Mouse (Mus musculus): Measurements from ENCODE around the gene Trpv5. TPM values are rescaled to one million over a fixed set of nuclear protein-coding genes. Genes with fewer than 3 reads are reported as not detected.

Gene Trpv5
- polyA plus RNA-seq, 1 experiment from 2014 or later: not detected

- Histone ChIP-seq H3K27ac (ENCODE audit: low read depth, low read length) (no peak within 1 kb of the TSS), H3K9me3 (ENCODE audit: control insufficient read depth, low read length) (no peaks in the 10 kb centered on the region), H3K9ac (ENCODE audit: low read depth, low read length) (no peak within 1 kb of the TSS), H3K4me3 (ENCODE audit: low read depth, low read length) (no peak within 1 kb of the TSS), H3K4me2 (replicated peaks; ENCODE audit: low read depth, low read length) (no peak within 1 kb of the TSS), H3K4me1 (replicated peaks; ENCODE audit: control insufficient read depth, insufficient read depth, low read length) (no peaks in the 10 kb centered on the region), H3K27me3 (ENCODE audit: control insufficient read depth, insufficient read depth, low read length) (no peaks in the 10 kb centered on the region), H3K36me3 (ENCODE audit: control insufficient read depth, insufficient read depth, low read length) (no peaks in the 10 kb centered on the region)
- 22% methylated on average over 5 of the region's 5 CpGs for WGBS
- DNase-seq (ENCODE audit: low spot score) (no peak), ATAC-seq (ENCODE audit: low FRiP score) (no peak)
Observed at GRCm38 (mm10) chr6:41636178-41636577, 44.4 kb downstream of the Trpv5 start, which contains the start of gene Trpv6. Gene Trpv6, minus strand, starts transcription at chr6:41636405.

- H3K9ac ChIP-seq (ENCODE audit: low read depth, low read length): no peak overlapping the region
- ATAC-seq (ENCODE audit: low FRiP score) (no peak), DNase-seq (ENCODE audit: low spot score) (no peak)
- WGBS: 50% methylated on average over 1 of the region's 1 CpGs
- H3K4me1 ChIP-seq (replicated peaks; ENCODE audit: control insufficient read depth, insufficient read depth, low read length): no peaks in the 10 kb centered on the region
- no peaks in the 10 kb centered on the region for H3K36me3 ChIP-seq (ENCODE audit: control insufficient read depth, insufficient read depth, low read length)
- H3K4me3 ChIP-seq (ENCODE audit: low read depth, low read length): no peak overlapping the region
- no peaks in the 10 kb centered on the region for H3K9me3 ChIP-seq (ENCODE audit: control insufficient read depth, low read length)
- no peaks in the 10 kb centered on the region for H3K27me3 ChIP-seq (ENCODE audit: control insufficient read depth, insufficient read depth, low read length)
- H3K27ac ChIP-seq (ENCODE audit: low read depth, low read length): no peak overlapping the region
- H3K4me2 ChIP-seq (replicated peaks; ENCODE audit: low read depth, low read length): no peak overlapping the region
Observed at GRCm38 (mm10) chr6:41635211-41635610, 45.4 kb downstream of the Trpv5 start.

GRCm38 (mm10) chr6:41631549-41631948, 49.0 kb downstream of the Trpv5 start:
- no peaks in the 10 kb centered on the region for H3K9me3 ChIP-seq (ENCODE audit: control insufficient read depth, low read length)
- H3K9ac ChIP-seq (ENCODE audit: low read depth, low read length): no peak overlapping the region
- H3K4me2 ChIP-seq (replicated peaks; ENCODE audit: low read depth, low read length): no peak overlapping the region
- no peak overlapping the region for H3K4me3 ChIP-seq (ENCODE audit: low read depth, low read length)
- ATAC-seq (ENCODE audit: low FRiP score) (no peak), DNase-seq (ENCODE audit: low spot score) (no peak)
- no peak overlapping the region for H3K27ac ChIP-seq (ENCODE audit: low read depth, low read length)
- WGBS: 84% methylated on average over 4 of the region's 4 CpGs
- no peaks in the 10 kb centered on the region for H3K27me3 ChIP-seq (ENCODE audit: control insufficient read depth, insufficient read depth, low read length)
- H3K4me1 ChIP-seq (replicated peaks; ENCODE audit: control insufficient read depth, insufficient read depth, low read length): no peaks in the 10 kb centered on the region
- no peaks in the 10 kb centered on the region for H3K36me3 ChIP-seq (ENCODE audit: control insufficient read depth, insufficient read depth, low read length)

- no peaks in the 10 kb centered on the region for H3K9me3 ChIP-seq (ENCODE audit: control insufficient read depth, low read length)
- no peak for DNase-seq (ENCODE audit: low spot score)
- no peak overlapping the region for H3K4me3 ChIP-seq (ENCODE audit: low read depth, low read length)
- no peak overlapping the region for H3K9ac ChIP-seq (ENCODE audit: low read depth, low read length)
- no peaks in the 10 kb centered on the region for H3K36me3 ChIP-seq (ENCODE audit: control insufficient read depth, insufficient read depth, low read length)
- H3K27me3 ChIP-seq (ENCODE audit: control insufficient read depth, insufficient read depth, low read length): no peaks in the 10 kb centered on the region
- no peak overlapping the region for H3K4me2 ChIP-seq (replicated peaks; ENCODE audit: low read depth, low read length)
- no peaks in the 10 kb centered on the region for H3K4me1 ChIP-seq (replicated peaks; ENCODE audit: control insufficient read depth, insufficient read depth, low read length)
- ATAC-seq (ENCODE audit: low FRiP score): no peak
- H3K27ac ChIP-seq (ENCODE audit: low read depth, low read length): no peak overlapping the region
- WGBS: 77% methylated on average over 2 of the region's 2 CpGs
Observed at GRCm38 (mm10) chr6:41630791-41631190, 49.8 kb downstream of the Trpv5 start.

- no peak for ATAC-seq (ENCODE audit: low FRiP score)
- no peak for DNase-seq (ENCODE audit: low spot score)
- Histone ChIP-seq H3K27ac (ENCODE audit: low read depth, low read length) (no peak overlapping the region), H3K36me3 (ENCODE audit: control insufficient read depth, insufficient read depth, low read length) (no peaks in the 10 kb centered on the region), H3K4me2 (replicated peaks; ENCODE audit: low read depth, low read length) (no peak overlapping the region), H3K4me3 (ENCODE audit: low read depth, low read length) (no peak overlapping the region), H3K4me1 (replicated peaks; ENCODE audit: control insufficient read depth, insufficient read depth, low read length) (no peaks in the 10 kb centered on the region), H3K27me3 (ENCODE audit: control insufficient read depth, insufficient read depth, low read length) (no peaks in the 10 kb centered on the region), H3K9ac (ENCODE audit: low read depth, low read length) (no peak overlapping the region), H3K9me3 (ENCODE audit: control insufficient read depth, low read length) (no peaks in the 10 kb centered on the region)
- WGBS: 79% methylated on average over 1 of the region's 1 CpGs
Observed at GRCm38 (mm10) chr6:41628180-41628579, 52.4 kb downstream of the Trpv5 start.

- 63% methylated on average over 9 of the region's 9 CpGs for WGBS
- ATAC-seq (ENCODE audit: low FRiP score) (no peak), DNase-seq (ENCODE audit: low spot score) (peak; percentile 17)
- Histone ChIP-seq H3K4me3 (ENCODE audit: low read depth, low read length) (no peak overlapping the region), H3K36me3 (ENCODE audit: control insufficient read depth, insufficient read depth, low read length) (no peaks in the 10 kb centered on the region), H3K27me3 (ENCODE audit: control insufficient read depth, insufficient read depth, low read length) (no peaks in the 10 kb centered on the region), H3K9ac (ENCODE audit: low read depth, low read length) (no peak overlapping the region), H3K27ac (ENCODE audit: low read depth, low read length) (no peak overlapping the region), H3K4me1 (replicated peaks; ENCODE audit: control insufficient read depth, insufficient read depth, low read length) (no peaks in the 10 kb centered on the region), H3K9me3 (ENCODE audit: control insufficient read depth, low read length) (no peaks in the 10 kb centered on the region), H3K4me2 (replicated peaks; ENCODE audit: low read depth, low read length) (no peak overlapping the region)
Observed at GRCm38 (mm10) chr6:41622661-41623060, 57.9 kb downstream of the Trpv5 start.

- ATAC-seq (ENCODE audit: low FRiP score): no peak
- Histone ChIP-seq H3K4me1 (replicated peaks; ENCODE audit: control insufficient read depth, insufficient read depth, low read length) (no peaks in the 10 kb centered on the region), H3K36me3 (ENCODE audit: control insufficient read depth, insufficient read depth, low read length) (no peaks in the 10 kb centered on the region), H3K27ac (ENCODE audit: low read depth, low read length) (no peak overlapping the region), H3K9ac (ENCODE audit: low read depth, low read length) (no peak overlapping the region), H3K4me3 (ENCODE audit: low read depth, low read length) (no peak overlapping the region), H3K4me2 (replicated peaks; ENCODE audit: low read depth, low read length) (no peak overlapping the region), H3K27me3 (ENCODE audit: control insufficient read depth, insufficient read depth, low read length) (no peaks in the 10 kb centered on the region), H3K9me3 (ENCODE audit: control insufficient read depth, low read length) (no peaks in the 10 kb centered on the region)
- no peak for DNase-seq (ENCODE audit: low spot score)
- WGBS: 90% methylated on average over 12 of the region's 12 CpGs
Observed at GRCm38 (mm10) chr6:41621241-41621990, 59.2 kb downstream of the Trpv5 start.

GRCm38 (mm10) chr6:41620173-41620798, 60.3 kb downstream of the Trpv5 start:
- ATAC-seq (ENCODE audit: low FRiP score): no peak
- Histone ChIP-seq H3K4me1 (replicated peaks; ENCODE audit: control insufficient read depth, insufficient read depth, low read length) (no peaks in the 10 kb centered on the region), H3K36me3 (ENCODE audit: control insufficient read depth, insufficient read depth, low read length) (no peaks in the 10 kb centered on the region), H3K9me3 (ENCODE audit: control insufficient read depth, low read length) (no peaks in the 10 kb centered on the region), H3K27ac (ENCODE audit: low read depth, low read length) (no peak overlapping the region), H3K9ac (ENCODE audit: low read depth, low read length) (no peak overlapping the region), H3K4me2 (replicated peaks; ENCODE audit: low read depth, low read length) (no peak overlapping the region), H3K4me3 (ENCODE audit: low read depth, low read length) (no peak overlapping the region), H3K27me3 (ENCODE audit: control insufficient read depth, insufficient read depth, low read length) (no peaks in the 10 kb centered on the region)
- DNase-seq (ENCODE audit: low spot score): no peak
- 87% methylated on average over 9 of the region's 9 CpGs for WGBS

GRCm38 (mm10) chr6:41607637-41608036, 72.9 kb downstream of the Trpv5 start:
- no peak overlapping the region for H3K4me3 ChIP-seq (ENCODE audit: low read depth, low read length)
- no peak for DNase-seq (ENCODE audit: low spot score)
- no peak overlapping the region for H3K27ac ChIP-seq (ENCODE audit: low read depth, low read length)
- no peak overlapping the region for H3K9ac ChIP-seq (ENCODE audit: low read depth, low read length)
- H3K9me3 ChIP-seq (ENCODE audit: control insufficient read depth, low read length): no peaks in the 10 kb centered on the region
- 64% methylated on average over 4 of the region's 5 CpGs for WGBS
- H3K27me3 ChIP-seq (ENCODE audit: control insufficient read depth, insufficient read depth, low read length): no peaks in the 10 kb centered on the region
- ATAC-seq (ENCODE audit: low FRiP score): no peak
- H3K4me2 ChIP-seq (replicated peaks; ENCODE audit: low read depth, low read length): no peak overlapping the region
- no peaks in the 10 kb centered on the region for H3K36me3 ChIP-seq (ENCODE audit: control insufficient read depth, insufficient read depth, low read length)
- H3K4me1 ChIP-seq (replicated peaks; ENCODE audit: control insufficient read depth, insufficient read depth, low read length): no peaks in the 10 kb centered on the region

Data from hindbrain, embryonic 11.5 days (tissue).